Mouse (Mus musculus): ENCODE measurements around the gene Exoc4. TPM values are rescaled to one million over a fixed set of nuclear protein-coding genes. Genes with fewer than 3 reads are reported as not detected.
A peak's percentile ranks its signal among the peaks of the same experiment; 100 is the strongest.

Exoc4 gene
- total RNA-seq, 2 experiments from 2014 or later: 83.9 to 90.8 TPM

DNA sequence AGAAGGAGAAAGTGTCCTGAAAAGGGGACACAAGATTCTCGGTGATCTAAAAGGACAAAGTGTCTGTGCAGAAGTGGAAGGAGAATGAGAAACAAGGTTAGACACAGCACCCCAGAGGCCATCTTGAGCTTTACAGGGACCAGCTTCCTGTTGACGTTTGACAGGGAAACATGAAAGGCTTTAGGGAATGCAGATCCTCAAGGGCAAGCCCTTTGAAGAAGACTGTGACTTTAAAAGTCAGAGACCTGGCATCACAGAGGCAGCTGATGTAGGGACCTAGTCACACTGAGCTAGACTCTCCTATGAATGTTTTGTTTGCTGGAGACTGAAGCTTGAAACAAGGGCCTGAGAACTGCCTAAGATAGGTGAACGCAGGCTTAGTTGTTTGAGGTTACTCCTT, 520.4 kb downstream of the Exoc4 start:
- DNase-seq: no peak

DNA sequence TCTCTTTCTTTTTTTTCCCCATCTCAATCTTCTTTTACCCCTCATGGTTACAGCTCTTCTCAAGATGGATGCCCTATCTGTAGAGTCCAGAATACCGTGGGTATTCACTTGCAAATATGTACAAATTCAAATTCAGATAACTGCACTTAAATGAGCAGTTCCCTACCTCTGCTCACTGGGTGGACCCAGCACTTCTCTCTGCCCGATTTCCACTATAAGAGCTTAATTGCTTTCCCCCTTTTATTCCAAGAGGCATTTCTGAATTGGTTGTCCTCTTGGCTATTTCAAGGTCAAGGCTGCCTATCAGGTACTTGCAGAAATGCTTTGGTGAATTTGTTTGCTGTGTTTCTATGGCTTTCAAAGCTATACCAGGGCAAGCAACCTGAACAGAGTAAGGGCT, 521.1 kb downstream of the Exoc4 start:
- no peak for DNase-seq

DNA sequence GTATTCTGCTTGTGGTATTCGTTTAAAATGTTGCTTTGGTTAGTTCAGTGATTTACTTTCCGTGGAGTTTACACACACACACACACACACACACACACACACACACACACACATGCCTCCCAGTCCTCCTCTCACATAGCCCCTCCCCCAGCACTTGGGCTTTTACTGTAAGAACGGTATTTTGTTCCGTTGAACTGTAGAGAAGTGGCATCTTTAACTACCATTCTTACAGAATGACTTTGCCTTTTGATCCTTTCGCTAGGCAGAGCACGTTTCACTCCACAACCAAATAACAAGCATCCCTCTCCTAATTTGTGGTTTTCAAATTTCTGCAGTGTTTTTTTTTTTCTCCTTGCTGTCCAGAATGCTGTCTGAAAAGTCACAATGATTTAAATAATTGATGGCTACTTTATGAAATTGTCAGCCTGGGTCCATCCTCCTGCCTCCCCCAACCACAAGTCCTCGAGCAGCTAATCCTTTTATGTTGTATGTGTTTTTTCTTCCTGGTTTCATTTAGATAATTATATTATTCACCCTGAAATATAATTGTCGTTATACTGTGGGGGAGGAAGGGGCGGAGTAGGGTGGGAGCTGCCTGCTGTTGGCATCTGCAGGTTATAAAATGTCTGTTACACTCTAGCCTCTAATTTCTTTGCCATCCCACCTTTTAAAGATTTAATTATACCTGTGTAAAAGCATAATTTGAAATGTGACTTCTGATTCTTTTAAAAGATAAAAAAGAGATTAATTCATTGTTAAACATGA, 523.8 kb downstream of the Exoc4 start:
- DNase-seq: no peak

DNA sequence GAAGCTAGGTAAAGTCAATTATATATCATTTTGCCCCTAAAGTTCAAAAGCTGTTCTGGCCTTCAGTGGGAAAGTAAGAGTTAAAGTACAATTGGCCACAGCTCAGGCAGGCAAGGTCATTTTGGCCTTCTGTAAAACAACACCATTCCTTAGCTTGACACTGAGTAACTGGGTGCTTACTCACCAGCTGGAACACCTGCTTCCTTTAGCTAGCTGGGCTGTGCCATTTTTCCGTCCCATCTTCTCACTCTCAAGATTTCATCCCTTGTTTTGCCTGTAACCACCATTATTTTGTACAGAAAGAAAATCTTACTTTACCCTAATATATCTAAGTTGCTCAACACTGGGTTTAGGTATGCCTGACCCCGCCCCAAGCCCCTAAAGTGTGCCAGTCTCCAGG, 543.7 kb downstream of the Exoc4 start:
- DNase-seq: no peak

DNA sequence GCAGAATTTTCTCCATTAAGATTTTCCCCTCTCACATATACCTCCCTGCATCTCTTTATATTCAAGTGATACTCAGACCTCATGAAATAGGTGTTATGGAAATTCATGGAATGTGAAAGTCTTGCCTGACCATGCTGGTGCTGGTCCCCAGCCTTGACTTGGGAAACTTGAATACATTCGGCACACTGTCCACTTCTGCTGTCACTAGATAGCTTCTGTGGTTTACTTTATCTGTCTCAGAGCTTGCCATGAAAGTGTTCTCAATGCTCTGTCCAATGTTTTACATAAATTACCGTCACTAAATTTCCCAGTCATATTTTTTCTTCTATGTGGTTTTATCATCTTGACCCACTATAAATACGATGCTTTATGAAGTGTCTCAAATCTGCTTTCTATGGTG, 552.4 kb downstream of the Exoc4 start:
- DNase-seq: no peak

DNA sequence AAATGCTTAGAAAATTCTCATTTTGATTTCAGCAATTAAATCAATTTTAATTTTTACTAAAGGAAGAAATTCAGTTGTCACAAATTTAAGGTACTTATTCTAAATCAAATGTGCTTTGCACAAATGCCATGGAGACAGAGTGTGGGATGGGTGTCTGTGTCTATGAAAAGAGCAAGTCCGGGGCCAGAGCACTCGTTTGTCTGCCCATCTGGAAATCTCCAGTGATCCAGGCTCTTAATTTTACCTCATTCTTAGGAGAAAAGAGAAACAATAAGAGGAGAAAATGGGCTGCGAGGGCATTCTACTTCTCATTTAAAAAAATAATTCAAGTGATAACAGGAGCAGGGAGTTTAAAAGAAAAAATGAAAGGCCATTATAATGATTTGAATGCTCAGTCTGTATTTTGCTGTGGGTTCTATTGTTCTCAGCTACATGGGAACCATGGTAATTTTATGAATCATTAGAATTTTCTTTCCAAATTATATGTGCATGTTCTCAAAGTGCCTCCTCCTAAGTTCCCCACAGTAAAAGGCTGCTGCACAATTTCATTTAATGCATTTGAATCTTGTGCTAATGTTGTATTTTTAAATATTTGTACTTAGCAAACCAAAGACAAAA, 554.7 kb downstream of the Exoc4 start:
- no peak for DNase-seq

DNA sequence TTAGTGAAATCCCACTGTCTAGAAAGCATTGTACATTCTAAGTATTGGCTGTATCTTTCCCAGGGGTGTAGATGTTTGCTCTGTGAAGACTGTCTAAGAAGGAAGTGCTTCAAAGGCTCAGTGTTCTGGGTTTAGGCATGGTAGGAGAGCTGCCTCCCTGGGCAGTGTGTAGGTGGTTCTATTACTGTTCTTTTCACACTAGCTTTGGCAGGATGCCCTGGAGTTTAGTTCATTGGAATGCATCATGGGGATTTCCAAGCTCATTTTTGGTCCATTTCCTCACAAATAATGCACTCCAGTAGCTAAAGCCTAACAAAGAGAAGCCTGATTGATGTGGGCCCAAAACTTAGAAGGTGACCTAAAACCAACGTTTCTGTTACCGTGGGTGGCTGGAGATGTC, 555.9 kb downstream of the Exoc4 start:
- DNase-seq: peak; percentile 26 to 41

DNA sequence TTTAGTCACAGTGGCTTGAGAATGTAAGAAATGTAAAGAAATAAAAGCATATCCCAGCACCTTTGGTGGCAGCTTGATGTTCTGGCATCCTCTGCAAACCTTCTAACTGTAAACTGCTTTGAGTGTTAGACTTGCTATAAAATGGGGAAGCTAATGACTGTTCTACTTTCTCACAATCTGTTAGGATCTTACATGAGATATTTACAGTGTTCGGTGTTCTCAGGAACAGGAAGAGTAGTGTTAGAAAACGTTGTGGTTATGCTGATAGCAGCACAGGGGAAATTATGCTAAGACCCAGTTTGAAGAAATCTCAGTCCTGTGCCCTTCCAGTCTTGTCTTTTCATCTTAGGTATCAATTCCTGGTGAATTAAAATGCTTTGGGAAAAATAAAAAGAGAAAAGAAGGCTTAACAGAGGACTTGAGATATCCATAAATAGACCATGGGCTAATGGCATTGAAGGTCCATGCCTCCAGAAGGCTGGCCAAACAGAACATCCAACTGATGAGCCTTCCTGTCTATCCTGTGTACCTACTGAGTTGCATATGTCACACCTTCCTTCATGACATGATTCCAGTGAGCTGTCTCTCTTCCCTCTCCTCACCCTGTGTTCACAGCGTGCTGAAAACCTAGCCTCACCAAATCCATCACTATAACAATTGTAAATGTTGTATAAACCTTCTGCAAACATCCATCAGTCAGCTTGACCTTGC, 557.3 kb downstream of the Exoc4 start:
- no peak for DNase-seq

DNA sequence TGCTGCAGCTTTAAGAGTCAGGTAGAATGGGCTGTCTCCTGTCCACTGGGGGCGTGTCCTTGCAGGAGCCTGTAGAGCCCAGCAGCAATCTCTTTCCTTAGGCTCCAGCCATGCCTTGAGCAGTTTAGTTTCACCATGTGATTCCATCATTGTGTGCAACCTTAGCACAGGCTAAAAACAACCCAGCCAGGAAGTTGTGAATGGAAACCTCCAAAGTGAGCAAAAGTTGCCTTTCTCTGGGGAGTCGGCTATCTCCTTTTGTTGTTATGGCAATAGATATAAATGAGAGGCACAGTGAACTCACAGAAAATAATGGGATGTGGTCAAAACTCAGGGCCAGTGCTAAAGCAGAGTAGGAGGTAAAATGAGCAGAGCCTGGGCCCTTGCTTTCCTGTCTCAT, 565.5 kb downstream of the Exoc4 start:
- DNase-seq: no peak

DNA sequence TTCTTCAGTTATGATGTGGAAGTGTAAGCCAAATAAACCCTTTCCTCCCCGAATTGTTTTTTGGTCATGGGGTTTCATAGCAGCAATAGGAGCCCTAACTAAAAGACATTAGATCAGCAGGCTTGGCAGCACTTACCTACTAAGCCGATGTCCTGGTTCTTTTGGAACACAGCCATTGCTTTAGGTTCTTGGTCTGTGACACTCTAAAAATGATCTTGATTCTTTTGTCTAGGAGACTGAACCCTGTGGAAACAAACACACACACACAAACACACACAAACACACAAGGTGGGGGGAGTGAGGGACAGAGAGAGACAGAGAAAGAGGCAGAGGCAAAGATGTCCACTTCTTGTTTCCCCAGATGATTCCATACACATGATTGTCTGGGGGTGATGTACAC, 574.3 kb downstream of the Exoc4 start:
- no peak for DNase-seq

DNA sequence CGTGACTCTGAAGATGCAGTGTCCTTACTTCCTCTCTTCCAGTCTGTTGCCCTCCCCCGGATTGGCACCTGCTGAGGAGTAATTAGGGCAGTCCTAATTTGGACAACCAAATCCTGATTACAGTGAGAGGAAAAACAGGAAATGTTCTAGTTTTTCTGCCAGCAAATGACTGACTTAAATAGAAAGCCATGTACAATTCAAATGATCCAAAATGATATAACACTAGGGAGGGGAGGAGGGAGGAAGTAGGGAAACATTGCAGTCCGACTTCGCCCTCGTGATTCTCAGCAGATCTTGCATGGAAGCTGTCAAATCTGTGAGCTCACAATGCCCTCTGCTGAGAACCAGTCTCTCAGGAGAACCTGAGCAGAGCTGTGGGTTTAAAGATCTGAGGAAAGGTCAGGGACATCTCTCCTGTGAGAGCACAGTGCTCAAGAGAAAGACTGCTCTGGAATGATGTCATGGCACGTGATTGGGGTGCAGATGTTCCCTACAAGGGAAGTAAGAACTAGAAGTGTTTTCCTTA, 575.0 kb downstream of the Exoc4 start:
- DNase-seq: peak; percentile 39 to 59

DNA sequence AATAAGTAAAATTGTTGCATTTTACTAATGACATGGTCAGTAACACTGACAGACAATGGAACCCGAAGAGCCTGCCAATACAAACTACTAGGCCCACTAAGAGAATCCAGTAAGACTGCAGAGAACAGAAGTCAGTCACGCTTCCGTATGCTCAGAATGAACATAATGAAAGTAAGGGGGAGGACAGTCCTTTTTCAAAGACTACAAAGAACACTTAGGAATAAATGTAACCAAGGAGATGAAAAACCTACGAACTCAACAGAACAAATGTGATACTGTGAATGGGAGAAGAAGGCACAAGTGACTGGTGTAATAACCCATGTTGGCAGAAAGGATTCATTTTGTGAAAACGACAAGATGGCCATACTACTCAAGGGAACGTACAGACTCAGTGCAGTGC, 579.6 kb downstream of the Exoc4 start:
- DNase-seq: no peak

DNA sequence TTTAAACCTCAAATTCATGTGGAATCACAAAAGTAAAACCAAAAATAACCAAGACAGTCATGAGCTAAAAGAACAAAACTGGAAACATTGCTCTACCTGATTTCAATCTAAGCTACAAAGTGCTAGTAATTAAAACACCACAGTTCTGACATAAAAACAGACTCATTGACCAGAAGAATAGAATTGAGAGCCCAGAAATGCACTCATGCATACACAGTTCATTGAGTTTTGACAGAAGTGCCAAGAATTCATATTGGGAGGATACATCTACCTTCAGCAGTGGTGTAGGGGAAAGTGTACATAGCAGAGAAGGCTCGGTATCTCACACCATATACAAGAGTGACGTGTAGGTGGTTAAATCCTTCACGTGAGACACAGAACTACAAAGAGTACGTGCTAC, 580.4 kb downstream of the Exoc4 start:
- no peak for DNase-seq

DNA sequence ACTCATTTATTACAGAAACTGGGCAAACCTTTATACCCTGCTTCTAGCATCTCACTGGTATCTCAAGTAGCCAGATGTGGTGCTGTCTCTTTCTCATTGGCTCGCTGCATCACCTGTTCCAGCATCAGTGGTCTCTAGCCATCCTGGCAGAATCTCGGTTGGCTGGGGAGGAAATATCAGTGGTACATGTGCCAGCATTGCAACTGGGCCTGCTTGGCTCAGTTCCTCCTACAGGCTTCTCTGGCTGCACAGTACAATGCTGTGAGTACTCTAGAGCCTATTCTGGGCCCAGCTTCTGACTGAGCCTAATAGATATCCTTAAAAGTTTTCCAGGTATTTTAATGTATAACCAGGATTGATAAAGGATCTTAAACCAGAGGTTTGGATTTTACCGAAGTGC, 582.4 kb downstream of the Exoc4 start:
- peak in 1 of 2 experiments; percentile 10 for DNase-seq

DNA sequence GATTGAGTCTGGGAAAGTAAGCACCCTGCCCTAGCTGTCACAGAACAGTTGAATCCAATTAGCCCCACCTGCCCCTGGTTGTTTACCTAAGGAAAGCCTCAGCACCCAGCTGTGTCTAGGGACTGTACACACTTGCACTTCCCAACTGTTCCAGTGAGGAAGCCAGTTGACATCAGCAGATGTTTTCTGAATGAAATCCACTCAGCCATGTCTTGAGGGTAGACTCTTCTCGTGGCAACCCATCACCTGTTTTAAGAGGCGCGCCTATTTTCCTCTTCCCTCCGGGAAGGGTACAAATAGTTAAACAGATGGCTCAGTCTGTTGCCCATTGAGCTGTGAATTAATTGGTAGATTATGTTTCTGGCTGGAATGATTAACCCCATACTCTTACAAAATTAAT, 584.1 kb downstream of the Exoc4 start:
- DNase-seq: no peak

DNA sequence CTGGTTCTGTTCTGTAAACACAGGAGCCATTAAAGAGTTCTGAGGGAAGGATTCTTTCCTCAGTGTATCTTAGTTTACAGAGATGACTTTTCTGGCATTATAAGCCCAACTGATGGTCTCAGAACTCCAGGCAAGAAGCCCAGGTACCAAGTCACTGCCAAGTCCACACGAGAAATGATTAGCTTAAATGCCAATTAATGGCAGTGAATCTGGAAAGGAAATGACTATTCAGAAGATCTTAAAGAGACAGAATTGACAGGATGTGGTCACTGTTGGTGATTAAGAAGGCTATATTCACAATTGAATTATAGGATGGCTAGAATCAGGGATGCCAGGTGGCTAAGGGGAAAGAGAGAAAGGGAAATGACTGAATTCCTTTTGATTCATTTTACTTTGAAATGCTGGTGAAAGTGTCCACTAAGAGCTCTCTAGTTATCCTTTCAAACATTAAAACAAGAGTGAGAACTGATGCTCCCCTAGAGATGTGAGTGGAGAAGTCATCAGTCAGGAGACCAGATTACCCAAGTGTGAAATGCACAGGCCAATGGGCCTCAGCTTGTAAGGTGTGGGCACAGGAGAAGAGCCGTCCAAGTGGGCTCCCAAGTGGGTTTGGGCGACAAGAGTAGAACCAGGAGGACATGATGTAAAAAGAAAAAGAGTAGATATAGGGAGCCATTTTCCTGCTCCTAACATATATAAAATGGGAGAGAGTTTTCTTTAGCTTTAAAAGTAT, 587.3 kb downstream of the Exoc4 start:
- DNase-seq: no peak

DNA sequence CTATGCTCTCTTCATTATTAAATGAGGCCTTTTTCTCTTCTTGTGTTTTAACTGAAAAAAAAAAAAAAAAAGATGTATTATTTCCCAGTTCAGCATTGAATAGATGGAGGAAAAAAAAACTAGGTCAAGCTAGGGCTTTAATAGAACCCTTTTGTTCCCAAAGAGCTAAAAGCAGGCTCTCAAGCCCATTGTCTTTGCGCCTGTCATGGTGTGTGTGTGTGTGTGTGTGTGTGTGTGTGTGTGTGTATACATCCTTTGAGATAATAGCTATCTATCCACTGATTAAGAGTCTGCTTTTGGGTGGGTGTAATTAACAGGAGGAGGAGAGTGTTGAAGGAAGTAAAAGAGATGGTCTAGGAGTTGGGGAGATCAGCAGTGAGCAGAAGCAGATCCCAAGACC, 594.0 kb downstream of the Exoc4 start:
- DNase-seq: no peak

DNA sequence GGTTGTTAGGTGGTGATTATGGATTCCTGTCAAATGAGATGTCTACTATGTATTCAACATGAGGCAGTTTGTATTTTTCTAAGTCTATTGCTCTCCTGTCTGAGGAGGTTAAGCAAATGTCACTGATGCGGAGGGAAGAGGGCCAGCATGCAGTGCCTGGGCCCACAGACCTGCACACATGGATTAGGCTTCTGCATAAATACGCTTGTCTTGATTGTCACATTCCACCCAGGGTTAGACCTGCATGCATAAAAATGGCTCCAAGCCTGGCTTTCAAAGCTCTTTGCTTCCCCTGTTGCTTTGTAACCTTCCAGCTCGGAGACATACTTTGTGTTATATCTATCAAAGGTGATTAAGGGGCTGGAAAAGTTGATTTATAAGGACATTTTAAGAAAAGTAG, 610.2 kb downstream of the Exoc4 start:
- no peak for DNase-seq

DNA sequence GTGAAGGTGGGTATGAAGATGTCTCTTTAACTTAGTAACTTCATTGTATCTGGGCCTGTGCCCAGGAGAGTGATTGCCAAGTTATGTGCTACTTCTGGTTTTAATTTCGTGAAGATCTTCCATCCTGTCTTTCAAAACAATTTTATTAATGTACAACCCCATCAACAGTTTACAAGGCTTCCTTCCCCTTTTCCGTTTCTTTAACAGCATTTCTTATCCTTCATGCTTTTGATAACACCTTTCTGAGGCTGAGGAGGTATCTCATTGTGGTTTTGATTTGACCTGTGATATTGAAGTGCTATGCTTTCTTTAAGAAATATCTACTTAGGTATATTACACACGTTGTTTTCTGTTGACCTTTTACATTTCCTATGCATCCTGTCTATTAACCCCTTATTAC, 616.9 kb downstream of the Exoc4 start:
- DNase-seq: no peak

DNA sequence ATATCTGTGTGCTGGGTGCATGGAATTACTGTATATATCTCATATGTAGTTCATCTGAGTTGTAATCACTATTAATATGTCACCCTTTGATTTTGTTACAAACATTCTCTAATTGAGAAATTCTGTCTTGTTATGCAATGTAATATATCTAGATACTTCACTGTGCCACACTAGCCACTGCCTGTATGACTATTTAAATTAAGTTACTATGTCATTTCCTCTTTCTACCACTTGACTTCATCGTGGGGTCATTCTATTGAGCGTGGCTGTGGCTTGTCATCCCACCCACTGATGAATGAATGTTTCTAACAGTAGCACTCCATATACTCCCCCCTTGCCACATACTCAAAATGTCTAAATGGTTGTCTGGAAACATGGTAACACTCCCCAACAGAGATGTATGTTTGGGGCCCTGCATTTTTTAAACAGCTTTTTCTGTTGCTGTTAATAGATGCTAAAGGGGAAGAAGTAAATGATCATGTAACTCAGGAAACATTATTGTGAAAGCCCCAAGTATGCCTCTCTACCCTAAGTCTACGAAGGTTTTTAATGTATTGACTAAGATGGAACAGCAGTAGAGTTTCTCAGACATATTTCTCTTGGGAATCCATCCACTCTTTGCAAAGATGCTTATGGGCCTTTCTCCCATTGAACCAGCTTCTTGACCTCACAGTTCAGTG, 618.2 kb downstream of the Exoc4 start:
- DNase-seq: no peak

DNA sequence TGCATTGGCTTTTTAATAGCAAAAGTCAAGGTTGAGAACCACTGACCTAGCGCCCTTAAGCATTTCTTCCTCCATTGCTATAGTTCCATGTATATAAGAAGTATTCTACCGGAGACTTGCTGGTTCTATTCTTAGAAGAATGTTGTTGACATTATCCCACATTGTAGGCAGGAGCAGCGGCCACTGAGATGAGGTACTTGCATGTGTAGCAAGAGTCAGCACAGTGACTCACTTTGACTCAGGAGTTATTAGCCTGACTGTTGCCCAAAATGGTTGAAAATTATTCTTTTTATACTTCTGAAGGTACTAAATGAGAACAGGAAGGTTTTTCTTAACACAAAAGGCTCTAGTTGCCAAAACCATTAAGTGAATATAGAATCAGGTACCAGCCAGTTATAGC, 620.4 kb downstream of the Exoc4 start:
- DNase-seq: no peak

DNA sequence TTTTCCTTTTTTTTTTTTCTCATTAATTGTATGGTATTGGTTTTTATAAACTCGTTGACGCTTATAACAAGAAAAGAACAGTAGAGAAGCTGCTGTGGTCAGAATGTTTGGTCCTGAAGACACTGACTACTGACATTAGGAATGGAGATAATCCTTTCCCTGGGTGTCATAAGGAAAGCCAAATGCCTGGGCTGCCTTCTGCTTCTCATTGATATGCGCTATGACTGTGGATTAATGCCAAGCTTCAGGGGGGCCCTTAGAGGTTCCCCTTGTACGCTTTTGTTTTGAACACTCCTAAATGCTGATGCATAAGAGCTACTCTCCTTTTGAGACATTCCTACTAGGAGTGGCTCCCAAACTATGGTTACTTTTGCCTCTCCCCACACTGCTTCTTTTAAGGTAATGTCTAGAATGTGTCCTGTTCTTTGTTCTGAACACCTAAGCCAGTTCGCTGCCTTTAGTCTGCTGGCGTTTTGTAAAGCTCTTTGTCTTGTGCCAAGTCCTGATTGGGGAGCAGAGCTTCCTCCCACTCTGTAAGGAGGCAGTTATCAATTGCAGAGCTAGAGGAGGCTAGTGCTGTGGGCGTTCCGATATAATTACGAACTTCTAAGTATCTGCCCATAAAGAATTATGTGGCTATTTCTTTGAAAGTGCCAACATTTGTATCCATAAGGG, 621.7 kb downstream of the Exoc4 start:
- DNase-seq: no peak
